In genomic region chr19:43955266-43955665, GRCm38 (mm10) we compare ENCODE assay signal across 19 mouse cellular contexts. TPM values are rescaled to one million over a fixed set of nuclear protein-coding genes. Genes with fewer than 3 reads are reported as not detected.
"Had no signal": no experiment of that assay in that cellular context is flagged by ENCODE, and none has a peak within 500 bp of the region (broad histone marks: within the 10 kb centered on the region; RNA-seq: fewer than 3 reads in every experiment).

No protein-coding gene starts in this region.

- H3K27me3 ChIP-seq: hindbrain, embryonic 15.5 days; liver, embryonic 13.5 days; midbrain, embryonic 13.5 days; neural tube, embryonic 12.5 days; neural tube, embryonic 15.5 days had no signal

- H3K9ac ChIP-seq: hindbrain, embryonic 15.5 days; liver, embryonic 13.5 days; midbrain, embryonic 13.5 days; neural tube, embryonic 12.5 days; neural tube, embryonic 15.5 days had no signal

- H3K27ac ChIP-seq: hindbrain, embryonic 15.5 days; layer of hippocampus, adult 2 months; liver, embryonic 13.5 days; midbrain, embryonic 13.5 days; neural tube, embryonic 12.5 days; neural tube, embryonic 15.5 days; stomach, postnatal 0 days had no signal

- DNase-seq: layer of hippocampus, adult 9-11 months; liver, embryonic 13.5 days; lung, adult 2 months; lung, postnatal 14 days; lung, postnatal 4 days; right cerebral cortex, adult 18-20 months; right cerebral cortex, postnatal 14 days; right cerebral cortex, postnatal 4 days; thymus, adult 2 months; thymus, postnatal 14 days; thymus, postnatal 4 days had no signal

- ATAC-seq: midbrain, embryonic 13.5 days had no signal

- H3K36me3 ChIP-seq: hindbrain, embryonic 15.5 days; liver, embryonic 13.5 days; midbrain, embryonic 13.5 days; neural tube, embryonic 12.5 days; neural tube, embryonic 15.5 days had no signal

- H3K9me3 ChIP-seq: hindbrain, embryonic 15.5 days; liver, embryonic 13.5 days; midbrain, embryonic 13.5 days; neural tube, embryonic 12.5 days; neural tube, embryonic 15.5 days had no signal

- H3K4me1 ChIP-seq: hindbrain, embryonic 15.5 days; midbrain, embryonic 13.5 days; neural tube, embryonic 12.5 days had no signal

- H3K4me3 ChIP-seq: hindbrain, embryonic 15.5 days; layer of hippocampus, adult 2 months; liver, embryonic 13.5 days; midbrain, embryonic 13.5 days; neural tube, embryonic 12.5 days; neural tube, embryonic 15.5 days had no signal

- H3K4me2 ChIP-seq: hindbrain, embryonic 15.5 days; liver, embryonic 13.5 days; midbrain, embryonic 13.5 days; neural tube, embryonic 12.5 days; neural tube, embryonic 15.5 days had no signal

RNA-seq across cellular contexts. Expression of gene Cpn1, which starts 31.1 kb away (rescaled TPM):
- total RNA-seq: megakaryocyte-erythroid progenitor cell, adult 5-6 weeks had no signal
- polyA plus RNA-seq: limb, embryonic 11.5 days had no signal
